Mouse (Mus musculus) stomach, embryonic 15.5 days (tissue): ENCODE results near the gene Ddx49. TPM values are rescaled to one million over a fixed set of nuclear protein-coding genes. Genes with fewer than 3 reads are reported as not detected.

ENCODE experiments used
- ATAC-seq: fragments of 200-750 bp; cut with Nextera tagmentation; 2 replicates; pipeline ENCODE4 v1.8.0; 2017; ENCODE audit warnings: low read depth, moderate number of reproducible peaks, moderate TSS enrichment; ENCODE audit not compliant: insufficient read depth, low FRiP score
- H3K27ac ChIP-seq: fragments of 300-500 bp; sonication (generic); 2 replicates; pipeline ENCODE4 v1.5.1; 2015; ENCODE audit warnings: mild to moderate bottlenecking, inconsistent platforms
- H3K27me3 ChIP-seq: fragments of 300-500 bp; sonication (generic); replicated peaks from 2 replicates; pipeline ENCODE4 v1.6.1; 2015; ENCODE audit warnings: inconsistent platforms
- H3K36me3 ChIP-seq: fragments of 300-500 bp; sonication (generic); 2 replicates; pipeline ENCODE4 v1.6.1; 2015; ENCODE audit warnings: inconsistent platforms
- H3K4me1 ChIP-seq: fragments of 300-500 bp; sonication (generic); 2 replicates; pipeline ENCODE4 v1.6.1; 2015; ENCODE audit warnings: inconsistent platforms
- H3K4me2 ChIP-seq: fragments of 300-500 bp; sonication (generic); 2 replicates; pipeline ENCODE4 v1.6.1; 2015; ENCODE audit warnings: mild to moderate bottlenecking, inconsistent platforms
- H3K4me3 ChIP-seq: fragments of 300-500 bp; sonication (generic); replicated peaks from 2 replicates; pipeline ENCODE4 v1.5.1; 2015; ENCODE audit warnings: inconsistent platforms
- H3K9ac ChIP-seq: fragments of 300-500 bp; sonication (generic); 2 replicates; pipeline ENCODE4 v1.6.1; 2015; ENCODE audit warnings: inconsistent platforms
- H3K9me3 ChIP-seq: fragments of 300-500 bp; sonication (generic); 2 replicates; pipeline ENCODE4 v1.6.1; 2016; ENCODE audit warnings: inconsistent platforms
- WGBS: fragments of 180-500 bp; shearing (Covaris S2); methylation state at CpG from one replicate; pipeline ENCODE4 v1.1.7; 2015; 5-methylcytosine and 5-hydroxymethylcytosine counted together
- polyA plus RNA-seq: library from polyadenylated mRNA; unstranded; fragments of >200 nt; fragmentation: Nextera tagmentation; extraction: Ambion mirVana; gene quantifications from 2 replicates; pipeline ENCODE4 v1.2.1, GENCODE M21; 2015

The Ddx49 gene
- polyA plus RNA-seq, 1 experiment from 2014 or later, result 46.3 TPM

DNA sequence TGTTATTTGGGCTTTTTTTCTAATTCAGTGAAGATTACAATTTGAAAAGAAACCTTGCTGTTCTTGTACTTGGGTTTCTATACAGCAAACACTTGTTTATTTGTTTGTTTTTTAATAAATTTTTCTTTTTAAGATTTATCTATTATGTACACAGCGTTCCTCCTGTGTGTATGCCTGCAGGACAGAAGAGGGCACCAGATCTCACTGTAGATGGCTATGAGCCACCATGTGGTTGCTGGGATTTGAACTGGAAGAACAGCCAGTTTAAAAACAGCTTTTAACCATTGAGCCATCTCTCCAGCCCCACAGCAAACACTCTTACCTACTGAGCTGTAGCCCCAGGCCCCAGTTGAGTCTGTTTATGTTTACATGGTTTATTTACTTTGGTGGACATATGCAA, 47.7 kb downstream of the Ddx49 start:
- no peak overlapping the region for H3K4me3 ChIP-seq
- no peak overlapping the region for H3K9ac ChIP-seq
- no peaks in the 10 kb centered on the region for H3K27me3 ChIP-seq
- 76% methylated on average over 1 of the region's 1 CpGs for WGBS
- H3K4me2 ChIP-seq, result no peak overlapping the region
- no peak for ATAC-seq
- peaks cover 76% of the 10 kb centered on the region for H3K36me3 ChIP-seq
- no peak overlapping the region for H3K27ac ChIP-seq
- H3K4me1 ChIP-seq, result no peaks in the 10 kb centered on the region
- H3K9me3 ChIP-seq, result no peaks in the 10 kb centered on the region

GRCm38 (mm10) chr8:70247841-70248240, 54.4 kb downstream of the Ddx49 start:
- WGBS, result 91% methylated on average over 3 of the region's 3 CpGs
- Histone ChIP-seq H3K4me2 (no peak overlapping the region), H3K9ac (no peak overlapping the region), H3K9me3 (no peaks in the 10 kb centered on the region), H3K27me3 (no peaks in the 10 kb centered on the region), H3K36me3 (peaks cover 65% of the 10 kb centered on the region), H3K27ac (no peak overlapping the region), H3K4me1 (no peaks in the 10 kb centered on the region), H3K4me3 (no peak overlapping the region)
- ATAC-seq, result no peak

- Histone ChIP-seq H3K9ac (no peak overlapping the region), H3K9me3 (no peaks in the 10 kb centered on the region), H3K36me3 (peaks cover 63% of the 10 kb centered on the region), H3K27ac (no peak overlapping the region), H3K4me1 (no peaks in the 10 kb centered on the region), H3K4me2 (no peak overlapping the region), H3K27me3 (no peaks in the 10 kb centered on the region), H3K4me3 (no peak overlapping the region)
- 89% methylated on average over 6 of the region's 6 CpGs for WGBS
- ATAC-seq, result no peak
Observed at GRCm38 (mm10) chr8:70246622-70247021, 55.7 kb downstream of the Ddx49 start.

Other genes with a start within 250 kb of the Ddx49 start
- 7.0 and 9.9 TPM in 2 replicates for gene Tm6sf2, start 229.6 kb downstream of the Ddx49 start, polyA plus RNA-seq
- 0.10 and 0.14 TPM in 2 replicates for gene Hapln4, start 219.0 kb downstream of the Ddx49 start, polyA plus RNA-seq
- 1.8 TPM in 2 replicates for gene Ncan, start 181.6 kb downstream of the Ddx49 start, polyA plus RNA-seq
- gene Nr2c2ap, start 171.2 kb downstream of the Ddx49 start, polyA plus RNA-seq, result 38.2 and 39.4 TPM in 2 replicates
- gene Rfxank, start 163.3 kb downstream of the Ddx49 start, polyA plus RNA-seq, result 14.4 and 14.8 TPM in 2 replicates
- gene Borcs8, start 163.0 kb downstream of the Ddx49 start, polyA plus RNA-seq, result 42.6 and 43.2 TPM in 2 replicates
- 0.19 and 0.26 TPM in 2 replicates for gene Mef2b, start 162.8 kb downstream of the Ddx49 start, polyA plus RNA-seq
- 54.4 and 59.0 TPM in 2 replicates for gene Tmem161a, start 130.1 kb downstream of the Ddx49 start, polyA plus RNA-seq
- 4.7 and 6.4 TPM in 2 replicates for gene Slc25a42, start 90.2 kb downstream of the Ddx49 start, polyA plus RNA-seq
- 26.0 and 27.2 TPM in 2 replicates for gene Sugp2, start 68.3 kb downstream of the Ddx49 start, polyA plus RNA-seq
- 21.7 and 26.4 TPM in 2 replicates for gene Armc6, start 68.0 kb downstream of the Ddx49 start, polyA plus RNA-seq
- gene Homer3, start 19.7 kb downstream of the Ddx49 start, polyA plus RNA-seq, result 32.7 and 38.9 TPM in 2 replicates
- 379 and 398 TPM in 2 replicates for gene Cope, start within 50 bp of the Ddx49 start, polyA plus RNA-seq
- 4.2 and 4.4 TPM in 2 replicates for gene Cers1, start 13.3 kb upstream of the Ddx49 start, polyA plus RNA-seq
- 1.7 and 2.2 TPM in 2 replicates for gene Gdf1, start 27.3 kb upstream of the Ddx49 start, polyA plus RNA-seq
- gene Upf1, start 50.8 kb upstream of the Ddx49 start, polyA plus RNA-seq, result 16.1 and 17.5 TPM in 2 replicates
- 0.22 and 0.28 TPM in 2 replicates for gene Comp, start 71.1 kb upstream of the Ddx49 start, polyA plus RNA-seq
- 15.4 and 18.8 TPM in 2 replicates for gene Crtc1, start 137.1 kb upstream of the Ddx49 start, polyA plus RNA-seq
- gene Klhl26, start 174.5 kb upstream of the Ddx49 start, polyA plus RNA-seq, result 20.5 and 20.7 TPM in 2 replicates
- 3.0 and 3.5 TPM in 2 replicates for gene Tmem59l, start 184.9 kb upstream of the Ddx49 start, polyA plus RNA-seq
- gene Crlf1, start 190.7 kb upstream of the Ddx49 start, polyA plus RNA-seq, result 2.9 and 4.1 TPM in 2 replicates
- 125 and 130 TPM in 2 replicates for gene Rex1bd, start 204.3 kb upstream of the Ddx49 start, polyA plus RNA-seq
- gene Uba52, start 208.3 kb upstream of the Ddx49 start, polyA plus RNA-seq, result 843 and 950 TPM in 2 replicates
- 292 and 304 TPM in 2 replicates for gene Fkbp8, start 225.2 kb upstream of the Ddx49 start, polyA plus RNA-seq
- gene Kxd1, start 225.5 kb upstream of the Ddx49 start, polyA plus RNA-seq, result 58.5 and 60.1 TPM in 2 replicates
- gene Ell, start 237.0 kb upstream of the Ddx49 start, polyA plus RNA-seq, result 16.1 and 17.7 TPM in 2 replicates